Mouse (Mus musculus) retina, adult 2 months (tissue): ENCODE measurements around the gene Gpatch2.

ENCODE experiments used
- DNase-seq: peaks from one replicate; pipeline ENCODE4 v3.0.0-alpha.2; 2012; ENCODE audit warnings: low read depth, low spot score

The Gpatch2 gene

GRCm38 (mm10) chr1:187244734-187245133 is 29.4 kb downstream of the Gpatch2 start:
- no peak for DNase-seq

GRCm38 (mm10) chr1:187250741-187251262 is 35.5 kb downstream of the Gpatch2 start:
- no peak for DNase-seq

- no peak for DNase-seq
Observed at GRCm38 (mm10) chr1:187258756-187259155, 43.4 kb downstream of the Gpatch2 start.

GRCm38 (mm10) chr1:187267601-187268000 is 52.3 kb downstream of the Gpatch2 start:
- DNase-seq, result no peak

GRCm38 (mm10) chr1:187270318-187271247 is 55.3 kb downstream of the Gpatch2 start:
- no peak for DNase-seq

- DNase-seq, result no peak
Observed at GRCm38 (mm10) chr1:187277324-187277723, 62.0 kb downstream of the Gpatch2 start.

- DNase-seq, result no peak
Observed at GRCm38 (mm10) chr1:187278472-187278871, 63.2 kb downstream of the Gpatch2 start.

- DNase-seq, result no peak
Observed at GRCm38 (mm10) chr1:187279776-187280175, 64.5 kb downstream of the Gpatch2 start.

- DNase-seq, result no peak
Observed at GRCm38 (mm10) chr1:187282321-187282720, 67.0 kb downstream of the Gpatch2 start.

- DNase-seq, result no peak
Observed at GRCm38 (mm10) chr1:187282804-187283203, 67.5 kb downstream of the Gpatch2 start.

- no peak for DNase-seq
Observed at GRCm38 (mm10) chr1:187285735-187286134, 70.4 kb downstream of the Gpatch2 start.

GRCm38 (mm10) chr1:187286411-187286810 is 71.1 kb downstream of the Gpatch2 start:
- no peak for DNase-seq

GRCm38 (mm10) chr1:187286924-187287323 is 71.6 kb downstream of the Gpatch2 start:
- DNase-seq, result no peak

- no peak for DNase-seq
Observed at GRCm38 (mm10) chr1:187290186-187290585, 74.9 kb downstream of the Gpatch2 start.

GRCm38 (mm10) chr1:187291480-187292394 is 76.4 kb downstream of the Gpatch2 start:
- no peak for DNase-seq

- DNase-seq, result no peak
Observed at GRCm38 (mm10) chr1:187292395-187292749, 77.1 kb downstream of the Gpatch2 start.

- no peak for DNase-seq
Observed at GRCm38 (mm10) chr1:187293233-187293632, 77.9 kb downstream of the Gpatch2 start.

GRCm38 (mm10) chr1:187294522-187294921 is 79.2 kb downstream of the Gpatch2 start:
- DNase-seq, result no peak

- no peak for DNase-seq
Observed at GRCm38 (mm10) chr1:187295038-187295559, 79.8 kb downstream of the Gpatch2 start.

- DNase-seq, result no peak
Observed at GRCm38 (mm10) chr1:187295711-187296110, 80.4 kb downstream of the Gpatch2 start.

- no peak for DNase-seq
Observed at GRCm38 (mm10) chr1:187299236-187299635, 83.9 kb downstream of the Gpatch2 start.

- no peak for DNase-seq
Observed at GRCm38 (mm10) chr1:187300626-187301025, 85.3 kb downstream of the Gpatch2 start.
